Mouse (Mus musculus): ENCODE data around the gene Ifi205.
"Not testable (repeated sequence)": the region's sequence is repeated elsewhere in the genome, so short reads cannot be mapped to it uniquely, and the experiment has no call there.

Ifi205 gene

DNA sequence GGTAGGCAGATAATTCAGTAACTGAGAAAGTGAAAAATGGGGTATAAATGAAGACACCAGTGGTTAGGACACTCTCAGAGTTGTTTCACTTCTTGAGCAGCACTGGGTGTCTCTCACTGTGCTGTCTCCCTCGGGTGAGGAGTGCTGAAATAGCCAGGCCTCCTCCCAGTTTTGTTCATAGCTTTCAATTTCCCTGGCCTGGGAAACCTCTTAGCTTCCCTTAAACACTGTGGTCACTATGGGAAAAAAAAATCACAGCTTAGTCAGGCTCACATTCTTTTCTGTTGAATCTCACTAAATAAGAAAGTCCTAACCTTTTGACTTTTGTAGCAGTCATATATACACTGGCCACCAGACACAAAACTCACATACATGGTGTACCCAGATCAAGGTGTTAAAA lies at the start of gene Ifi205:
Gene Ifi205, minus strand, starts transcription at position 113 of the 400 bp plus-strand sequence.
- no peak for DNase-seq

DNA sequence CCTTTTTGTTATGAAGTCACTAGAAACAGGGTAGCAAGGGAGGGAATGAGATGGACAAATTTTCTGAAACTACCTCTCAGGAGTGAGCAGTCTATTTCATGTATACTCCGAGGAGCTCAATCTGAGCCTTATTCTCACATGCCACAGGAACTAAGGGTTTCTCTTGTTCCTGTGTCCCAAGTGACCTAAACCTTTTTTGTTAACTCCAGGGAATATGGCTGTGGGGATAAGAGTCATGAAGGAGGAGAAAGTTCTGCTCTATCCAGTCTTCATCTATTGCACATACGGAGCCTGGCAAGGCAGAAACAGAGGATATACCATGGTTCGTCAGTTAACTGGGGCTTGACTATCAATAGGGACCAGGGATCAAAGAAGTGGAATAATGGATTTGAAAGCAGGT lies 34.7 kb upstream of the Ifi205 start, which contains the start of gene Olfr430:
Gene Olfr430, plus strand, starts transcription at position 301 of the 400 bp plus-strand sequence.
- no peak for DNase-seq

DNA sequence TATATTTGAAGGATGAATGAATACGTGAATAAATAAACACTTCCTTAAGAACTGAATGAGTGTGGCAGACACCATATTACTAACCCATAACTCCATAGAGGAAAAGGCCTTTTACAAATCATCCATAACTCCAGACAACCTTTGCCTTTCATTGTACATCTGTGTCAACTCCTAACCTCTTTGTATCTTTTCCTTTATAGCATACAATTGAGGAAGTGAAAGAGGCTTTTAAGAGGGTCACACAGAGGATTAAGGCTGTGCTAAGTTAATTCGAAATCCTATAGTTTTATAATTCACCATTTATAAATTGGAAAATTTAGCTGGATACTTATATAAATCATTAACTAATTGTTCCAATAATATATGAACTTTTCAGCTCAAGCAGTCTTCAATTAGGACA lies 23.6 kb upstream of the Ifi205 start:
- DNase-seq = no peak

DNA sequence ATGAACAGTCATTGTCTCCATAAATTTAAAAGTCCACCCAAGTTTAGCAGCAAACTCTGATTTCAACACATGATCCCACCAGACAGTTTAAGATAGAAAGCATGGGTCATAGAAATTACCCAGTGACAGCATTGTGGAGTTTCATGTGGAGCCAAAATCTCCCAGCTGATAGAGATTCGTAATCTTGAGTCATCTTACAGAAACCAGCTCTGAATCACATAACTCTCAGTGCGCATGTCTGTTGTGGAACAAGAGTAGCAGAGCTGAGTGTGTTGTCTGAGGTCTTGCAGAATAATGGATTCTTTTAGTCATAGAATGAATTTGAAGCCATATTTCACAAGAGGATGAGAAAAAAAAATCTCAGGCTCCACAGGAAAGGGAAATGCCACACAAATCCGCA lies 21.4 kb upstream of the Ifi205 start:
- no peak for DNase-seq

DNA sequence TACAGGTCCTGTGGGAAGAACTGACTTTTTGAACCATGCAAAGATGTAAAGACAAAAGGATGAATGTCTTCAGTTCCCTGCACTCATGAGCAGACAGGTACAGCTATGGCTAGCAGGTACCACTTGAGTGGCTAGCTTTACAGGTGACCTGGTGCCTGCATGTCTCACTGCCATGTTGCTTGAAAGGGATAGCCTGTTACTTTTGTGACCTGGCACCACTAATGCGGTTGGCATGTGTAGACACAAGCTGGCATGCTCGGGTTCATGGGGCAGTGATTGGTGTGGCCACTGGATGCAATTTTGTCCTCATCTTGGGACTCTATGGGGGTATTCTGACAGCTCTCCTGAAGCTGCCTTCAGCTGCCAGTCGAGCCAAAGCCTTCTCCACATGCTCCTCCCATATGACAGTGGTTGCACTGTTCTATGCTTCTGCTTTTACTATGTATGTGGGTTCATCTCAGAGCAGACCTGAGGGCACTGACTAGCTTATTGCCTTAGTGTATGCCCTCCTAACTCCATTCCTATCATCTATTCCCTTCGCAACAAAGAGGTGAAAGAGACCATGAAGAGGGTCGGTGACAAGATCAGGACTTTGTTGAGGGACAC lies 20.4 kb upstream of the Ifi205 start:
- DNase-seq = no peak

DNA sequence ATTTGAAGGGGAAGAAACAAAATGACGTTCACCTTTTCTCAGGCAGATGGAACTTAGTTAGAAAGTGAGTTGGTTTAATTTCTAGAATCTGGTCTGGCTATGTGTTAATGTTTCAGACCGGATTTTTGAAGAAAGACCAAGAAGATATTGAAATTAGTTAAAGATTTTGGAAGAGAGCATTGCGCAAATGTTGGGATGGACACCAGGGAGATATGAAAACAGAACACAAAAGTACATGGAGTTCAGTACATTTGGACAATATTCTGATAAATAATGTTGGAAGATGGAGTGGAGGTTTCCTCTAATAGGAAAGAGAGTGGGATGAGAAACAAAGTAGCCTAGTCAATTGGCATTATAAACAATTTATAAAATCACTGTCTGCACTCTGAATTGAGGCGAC lies 19.9 kb upstream of the Ifi205 start:
- no peak for DNase-seq

DNA sequence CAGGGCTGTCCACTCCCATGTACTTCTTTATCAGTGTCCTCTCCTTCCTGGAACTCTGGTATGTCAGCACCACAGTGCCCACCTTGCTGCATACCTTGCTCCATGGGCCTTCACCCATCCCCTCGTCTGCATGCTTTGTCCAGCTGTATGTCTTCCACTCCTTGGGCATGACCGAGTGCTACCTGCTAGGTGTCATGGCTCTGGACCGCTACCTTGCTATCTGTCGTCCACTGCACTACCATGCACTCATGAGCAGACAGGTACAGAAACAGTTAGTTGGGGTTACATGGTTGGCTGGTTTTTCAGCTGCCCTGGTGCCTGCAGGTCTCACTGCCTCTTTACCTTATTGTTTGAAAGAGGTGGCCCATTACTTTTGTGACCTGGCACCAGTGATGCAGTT lies 18.9 kb upstream of the Ifi205 start:
- DNase-seq = no peak

DNA sequence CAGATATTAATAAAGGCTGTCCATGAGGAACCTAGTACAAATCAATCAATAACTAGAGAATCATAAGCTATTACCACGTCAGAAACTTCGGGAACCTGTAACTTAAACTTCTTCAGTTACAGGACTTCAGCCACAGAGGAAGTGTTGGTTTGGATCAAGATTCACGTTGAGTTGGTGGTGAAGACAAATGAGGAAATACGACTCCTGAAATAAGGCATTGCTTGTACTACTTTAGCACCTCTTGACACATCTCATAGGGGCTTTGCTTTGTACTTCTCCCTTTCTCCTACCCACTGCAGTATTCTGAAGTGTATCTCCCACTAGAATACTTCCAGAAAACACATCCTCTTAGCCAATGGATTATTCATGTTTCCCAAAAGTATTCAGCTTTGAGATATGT lies 17.7 kb upstream of the Ifi205 start:
- DNase-seq = not testable (repeated sequence)

DNA sequence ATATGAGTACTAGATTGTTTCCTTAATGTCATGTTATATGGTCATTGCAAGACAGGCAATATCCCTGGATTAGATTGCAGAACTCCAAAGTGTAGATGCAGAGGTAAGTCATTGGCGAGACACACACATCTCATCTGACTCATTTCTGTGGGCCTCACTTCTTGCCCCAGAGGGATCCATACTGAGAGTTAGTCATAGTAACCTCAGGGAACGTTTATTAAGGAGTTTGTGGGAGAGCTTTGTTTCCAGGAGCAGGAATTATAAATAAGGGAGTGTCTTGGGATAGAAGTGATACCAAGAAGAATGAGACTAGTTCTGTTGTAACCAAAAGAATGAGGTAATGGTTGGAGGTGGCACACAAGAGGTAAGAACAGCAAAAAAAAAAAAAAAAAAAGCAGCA lies 17.3 kb upstream of the Ifi205 start, which contains the start of gene Olfr432:
Gene Olfr432, plus strand, starts transcription at position 313 of the 400 bp plus-strand sequence.
- DNase-seq = no peak

DNA sequence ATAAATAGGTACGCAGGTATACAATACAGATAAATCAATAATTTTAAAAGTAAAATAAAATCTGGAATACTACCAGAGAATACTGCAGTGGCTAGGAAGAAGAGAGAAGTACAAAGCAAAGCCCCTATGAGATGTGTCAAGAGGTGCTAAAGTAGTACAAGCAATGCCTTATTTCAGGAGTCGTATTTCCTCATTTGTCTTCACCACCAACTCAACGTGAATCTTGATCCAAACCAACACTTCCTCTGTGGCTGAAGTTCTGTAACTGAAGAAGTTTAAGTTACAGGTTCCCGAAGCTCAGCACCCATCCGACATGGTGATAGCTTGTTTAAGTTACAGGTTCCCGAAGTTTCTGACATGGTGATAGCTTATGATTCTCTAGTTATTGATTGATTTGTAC lies 16.6 kb upstream of the Ifi205 start:
- not testable (repeated sequence) for DNase-seq

DNA sequence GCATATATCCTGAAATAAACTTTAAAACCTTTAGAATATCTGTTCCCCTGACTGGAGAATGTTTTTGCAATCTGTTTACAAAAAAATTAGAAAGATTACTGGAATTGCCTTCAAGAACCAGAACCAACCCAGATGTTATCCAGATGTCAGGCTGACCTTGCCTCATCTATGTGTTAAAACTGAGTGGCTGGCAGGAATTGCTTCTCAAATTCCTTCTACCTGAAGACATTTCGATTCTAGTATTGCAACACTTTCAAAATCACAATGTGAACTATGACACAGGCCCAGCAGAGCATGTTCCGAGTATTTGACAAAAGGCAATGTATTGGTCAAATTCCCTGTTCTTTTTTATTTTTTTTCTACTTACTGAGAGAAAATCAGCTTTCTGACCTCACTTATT lies 12.8 kb upstream of the Ifi205 start:
- no peak for DNase-seq

DNA sequence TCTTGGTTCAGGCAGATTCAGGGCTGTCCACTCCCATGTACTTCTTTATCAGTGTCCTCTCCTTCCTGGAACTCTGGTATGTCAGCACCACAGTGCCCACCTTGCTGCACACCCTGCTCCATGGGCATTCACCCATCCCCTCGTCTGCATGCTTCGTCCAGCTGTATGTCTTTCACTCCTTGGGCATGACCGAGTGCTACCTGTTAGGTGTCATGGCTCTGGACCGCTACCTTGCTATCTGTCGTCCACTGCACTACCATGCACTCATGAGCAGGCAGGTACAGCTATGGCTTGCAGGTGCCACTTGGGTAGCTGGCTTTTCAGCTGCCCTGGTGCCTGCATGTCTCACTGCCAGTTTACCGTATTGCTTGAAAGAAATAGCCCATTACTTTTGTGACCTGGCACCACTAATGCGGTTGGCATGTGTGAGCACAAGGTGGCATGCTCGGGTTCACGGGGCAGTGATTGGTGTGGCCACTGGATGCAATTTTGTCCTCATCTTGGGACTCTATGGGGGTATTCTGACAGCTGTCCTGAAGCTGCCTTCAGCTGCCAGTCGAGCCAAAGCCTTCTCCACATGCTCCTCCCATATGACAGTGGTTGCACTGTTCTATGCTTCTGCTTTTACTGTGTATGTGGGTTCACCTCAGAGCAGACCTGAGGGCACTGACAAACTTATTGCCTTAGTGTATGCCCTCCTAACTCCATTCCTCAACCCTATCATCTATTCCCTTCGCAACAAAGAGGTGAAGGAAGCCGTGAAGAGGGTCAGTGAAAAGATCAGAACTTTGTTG lies 10.7 kb upstream of the Ifi205 start:
- not testable (repeated sequence) for DNase-seq

DNA sequence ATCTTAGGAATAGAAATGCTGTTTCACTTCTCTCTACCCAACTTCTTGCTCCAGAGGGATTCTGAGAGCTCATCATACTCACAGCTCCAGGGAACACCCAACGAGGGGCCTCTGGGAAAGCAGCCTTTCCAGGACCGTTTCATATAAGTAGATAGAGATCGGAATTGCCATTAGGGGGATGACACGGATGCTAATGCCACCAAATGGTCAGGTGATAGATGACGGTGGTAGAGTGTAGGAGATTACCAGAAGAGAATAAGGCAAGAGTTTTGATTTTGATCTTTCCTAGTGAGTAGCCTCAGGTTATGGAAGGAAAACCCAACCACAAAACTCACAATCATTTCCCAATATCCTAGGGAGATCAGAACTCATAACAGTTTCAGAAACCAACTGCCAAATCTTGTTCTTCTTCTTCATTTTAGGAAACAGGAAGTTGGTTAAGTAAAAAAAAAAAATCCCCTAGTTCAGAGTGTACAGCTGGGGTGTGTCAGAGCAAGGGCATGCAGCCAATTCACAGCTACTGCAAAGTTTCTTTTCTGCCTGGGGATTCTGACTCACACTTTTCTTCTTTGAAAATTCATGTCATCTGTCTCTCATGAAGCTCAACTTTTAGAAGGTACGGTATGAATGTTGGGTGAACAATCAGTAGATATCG lies 9.0 kb upstream of the Ifi205 start, which contains the start of gene Olfr433:
Gene Olfr433, plus strand, starts transcription at position 183 of the 655 bp plus-strand sequence.
- no peak for DNase-seq

DNA sequence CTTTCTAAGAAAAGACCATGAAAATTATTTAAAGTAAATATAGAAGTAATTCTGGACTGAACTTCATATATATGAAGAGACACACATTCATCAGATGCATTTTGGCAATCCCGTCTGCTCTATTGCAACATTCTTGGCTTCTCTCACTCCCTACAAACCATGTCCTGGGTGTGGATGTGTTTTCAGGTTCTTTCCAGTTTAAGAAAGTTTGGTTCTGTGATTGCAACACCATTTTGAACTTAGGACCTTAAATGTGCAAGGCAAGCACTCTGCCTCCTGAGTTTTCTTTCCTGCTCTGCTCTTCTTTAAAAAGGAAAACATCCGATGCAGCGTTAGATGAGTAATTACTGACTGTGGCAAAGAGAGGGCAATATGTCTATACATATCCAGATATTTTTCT lies 6.9 kb upstream of the Ifi205 start:
- DNase-seq = no peak

DNA sequence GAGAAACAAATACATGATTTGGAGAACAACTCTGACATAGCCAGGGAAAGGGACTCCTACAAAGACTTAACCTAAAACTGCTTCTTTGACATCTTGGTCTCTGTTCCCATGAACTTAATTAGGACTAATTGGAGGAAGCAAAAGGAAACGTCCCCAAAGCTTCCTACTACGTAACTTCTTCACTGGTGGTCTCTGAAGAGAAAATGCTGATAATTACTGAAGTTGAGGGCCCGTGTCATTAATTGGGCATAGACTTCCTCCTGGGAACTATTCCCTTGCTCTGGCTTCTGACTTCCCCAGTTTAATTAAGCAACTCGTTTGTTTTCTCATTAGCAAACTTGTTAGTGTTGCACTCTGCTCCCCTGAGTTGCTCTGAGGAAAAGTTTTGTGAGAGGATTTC lies 4.2 kb upstream of the Ifi205 start:
- DNase-seq = no peak

DNA sequence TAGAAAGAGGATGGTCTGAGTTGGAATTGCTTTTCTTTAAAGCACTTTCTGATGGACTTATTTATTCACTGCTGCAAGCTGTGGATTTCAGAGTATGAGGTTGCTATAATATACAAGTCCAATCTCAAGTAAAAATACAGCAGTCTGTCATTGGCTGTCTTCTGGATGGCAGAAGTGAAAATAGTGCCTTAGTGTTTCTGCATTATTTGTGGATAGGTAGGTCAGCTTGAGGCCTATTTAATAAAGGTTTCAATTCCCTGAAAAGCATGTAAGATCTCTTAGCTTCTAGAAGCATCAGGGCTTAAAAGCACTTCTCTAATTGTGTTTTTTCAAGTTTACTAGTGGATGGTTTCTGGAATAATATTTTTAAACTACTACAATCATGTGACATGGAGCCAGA lies 24.6 kb downstream of the Ifi205 start:
- not testable (repeated sequence) for DNase-seq

DNA sequence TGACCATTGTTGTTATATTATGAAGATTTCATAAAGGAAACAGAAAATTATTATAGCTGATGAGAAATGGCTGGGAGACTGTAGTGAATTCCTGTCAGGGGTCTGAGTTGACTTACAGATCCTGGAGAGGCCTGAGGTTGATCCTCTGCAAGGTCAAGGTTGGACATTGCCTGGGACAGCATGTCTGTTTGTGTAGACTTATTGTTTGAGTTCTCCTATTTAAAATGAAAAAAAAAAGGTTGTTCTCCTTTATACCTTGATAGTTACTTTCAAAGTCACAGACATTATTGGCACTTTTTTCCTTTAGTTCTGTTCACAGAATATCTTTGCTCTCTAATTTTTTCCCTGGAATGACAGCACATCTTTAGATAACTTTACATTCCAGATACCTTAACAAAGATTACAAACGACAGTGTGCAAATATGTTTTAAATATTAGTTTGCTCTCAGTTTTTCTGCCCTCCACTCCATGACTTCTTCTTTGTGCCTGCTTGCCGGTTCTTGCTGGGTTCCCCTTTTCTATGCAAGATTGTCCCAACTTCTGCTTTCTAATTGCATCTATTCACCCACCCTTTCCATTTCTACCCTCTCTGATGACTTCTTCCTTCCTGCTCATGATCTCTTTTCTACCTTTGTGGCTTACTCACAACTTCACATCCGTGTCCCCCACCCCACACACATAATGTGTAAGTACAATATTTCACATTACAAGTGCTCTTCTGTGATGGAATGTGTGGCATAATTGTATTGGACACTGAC lies 27.1 kb downstream of the Ifi205 start:
- DNase-seq = not testable (repeated sequence)

DNA sequence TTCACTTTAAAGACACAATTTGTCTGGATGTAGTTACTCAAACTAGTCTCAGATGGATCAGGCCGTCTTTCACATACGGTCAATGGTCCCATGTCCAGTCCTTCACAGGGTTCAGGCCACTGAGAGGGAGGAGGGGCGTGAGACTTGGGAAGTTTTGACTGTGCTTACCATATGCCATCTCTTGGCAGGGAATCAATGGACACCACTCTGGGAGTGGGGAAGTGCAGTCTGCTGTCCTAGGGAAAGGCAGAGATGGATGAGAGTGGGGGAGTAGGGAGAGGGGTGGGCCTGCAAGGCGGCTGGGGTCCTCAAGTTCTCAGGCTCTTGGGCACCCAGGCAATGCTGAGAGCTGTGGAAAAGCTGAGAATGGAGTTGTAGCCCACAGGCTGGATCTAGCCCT lies 36.6 kb downstream of the Ifi205 start:
- DNase-seq = no peak

DNA sequence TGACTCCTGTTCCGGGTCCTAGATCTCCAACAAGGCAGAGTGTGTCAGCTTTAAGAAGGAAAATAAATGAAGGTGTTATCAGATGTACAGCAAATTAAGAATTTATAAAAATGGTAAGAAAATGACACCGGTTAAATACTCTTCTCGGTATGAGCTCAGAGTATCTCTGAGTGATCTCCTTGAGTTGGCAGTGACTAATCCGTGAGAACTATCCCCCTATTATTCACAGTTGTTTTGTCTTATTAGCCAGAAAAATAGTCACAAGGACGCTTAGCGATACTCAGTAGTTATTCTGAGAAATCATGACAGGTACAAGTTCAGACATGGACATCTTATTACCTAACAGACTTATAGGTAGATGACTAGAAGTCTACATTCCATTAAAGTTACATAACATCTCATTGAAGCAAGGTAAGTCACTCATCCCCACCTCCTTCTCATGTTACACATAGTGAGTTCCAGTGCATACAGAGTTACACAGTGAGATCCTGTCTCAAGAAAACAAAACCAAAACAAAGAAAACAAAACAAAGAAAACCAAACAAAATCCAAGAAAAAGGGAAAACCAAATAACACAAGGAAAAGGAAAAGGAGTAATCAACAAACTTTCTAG lies 48.8 kb downstream of the Ifi205 start, which contains the start of gene Ifi202b:
Gene Ifi202b, minus strand, starts transcription at position 51 of the 612 bp plus-strand sequence.
- not testable (repeated sequence) for DNase-seq

DNA sequence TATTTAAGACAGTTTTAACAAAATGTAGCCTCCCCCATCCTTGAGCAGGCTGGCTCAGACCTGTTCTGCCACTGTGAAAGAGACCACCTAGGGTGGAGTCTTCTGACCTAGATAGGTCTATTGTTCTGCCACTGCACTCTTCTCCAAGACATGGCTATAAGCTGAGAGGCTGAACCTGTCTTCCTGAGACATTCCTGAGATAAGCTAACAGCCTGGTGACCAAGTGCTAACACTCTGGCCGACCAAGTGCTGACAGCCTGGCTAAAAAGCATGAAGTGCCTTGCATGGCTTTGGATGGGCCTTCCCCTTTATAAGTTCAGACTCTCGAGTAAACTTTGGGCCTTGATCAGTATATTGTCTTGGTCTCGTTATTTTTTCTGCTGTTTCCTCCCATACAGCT lies 50.6 kb downstream of the Ifi205 start:
- DNase-seq = not testable (repeated sequence)

DNA sequence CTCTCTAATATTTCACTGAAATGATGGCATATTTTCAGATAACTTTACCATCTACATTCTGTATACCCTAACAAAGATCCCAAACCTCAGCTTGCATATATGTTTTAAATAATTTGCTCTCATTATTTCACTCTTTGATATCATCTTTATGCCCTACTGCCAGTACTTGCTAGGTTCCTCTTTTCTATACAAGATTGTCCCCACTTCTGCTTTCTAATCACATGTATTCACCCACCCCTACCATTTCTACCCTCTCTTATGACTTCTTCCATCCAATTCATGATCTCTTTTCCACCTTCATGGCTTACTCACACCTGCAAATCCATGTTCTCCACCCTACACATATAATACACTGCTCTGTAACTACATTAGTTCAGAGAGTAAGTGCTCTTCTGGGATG lies 54.0 kb downstream of the Ifi205 start:
- DNase-seq = no peak

DNA sequence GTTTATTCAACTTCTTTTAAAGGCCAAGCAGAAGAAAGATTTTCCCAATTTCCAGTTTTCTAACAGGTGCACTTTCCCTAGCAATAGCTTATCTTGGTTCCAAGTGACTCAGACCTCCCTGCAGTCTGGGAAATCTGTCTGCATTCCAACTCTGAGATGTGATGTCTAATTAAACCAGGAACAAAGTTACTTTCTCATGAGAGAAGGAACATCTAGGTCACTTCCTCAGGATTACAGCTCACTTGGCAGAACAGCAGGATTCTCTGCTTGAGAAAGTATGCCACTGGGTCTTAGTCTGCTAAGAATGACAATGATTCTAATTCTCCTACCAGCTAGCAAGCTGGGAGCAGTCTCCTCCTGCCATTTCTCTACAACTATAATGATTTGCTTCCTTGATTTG lies 58.5 kb downstream of the Ifi205 start:
- no peak for DNase-seq

All from cerebellum, adult 8-10 months (tissue).